Mouse (Mus musculus) G1E-ER4 (cell line): ENCODE measurements around the gene Sumf1. TPM values are rescaled to one million over a fixed set of nuclear protein-coding genes. Genes with fewer than 3 reads are reported as not detected.

Source experiments
- GATA1 ChIP-seq: IDR thresholded peaks from one replicate; pipeline ENCODE4 v1.8.0; 2012; ENCODE audit warnings: low read length, inconsistent platforms
- polyA plus RNA-seq: library from polyadenylated mRNA; stranded (reverse); fragments of >175 nt; gene quantifications from 2 replicates; pipeline ENCODE4 v1.2.3, GENCODE M21; 2012

Gene Sumf1
- polyA plus RNA-seq, 1 experiment, result 36.2 TPM

GRCm38 (mm10) chr6:108140722-108141490, 44.5 kb downstream of the Sumf1 start:
- TF ChIP-seq GATA1, result no peak

- no peak for TF ChIP-seq GATA1
These were observed 48.4 kb downstream of the Sumf1 start for GRCm38 (mm10) chr6:108137031-108137430.

- no peak for TF ChIP-seq GATA1
These were observed 49.1 kb downstream of the Sumf1 start for GRCm38 (mm10) chr6:108136286-108136685.

DNA sequence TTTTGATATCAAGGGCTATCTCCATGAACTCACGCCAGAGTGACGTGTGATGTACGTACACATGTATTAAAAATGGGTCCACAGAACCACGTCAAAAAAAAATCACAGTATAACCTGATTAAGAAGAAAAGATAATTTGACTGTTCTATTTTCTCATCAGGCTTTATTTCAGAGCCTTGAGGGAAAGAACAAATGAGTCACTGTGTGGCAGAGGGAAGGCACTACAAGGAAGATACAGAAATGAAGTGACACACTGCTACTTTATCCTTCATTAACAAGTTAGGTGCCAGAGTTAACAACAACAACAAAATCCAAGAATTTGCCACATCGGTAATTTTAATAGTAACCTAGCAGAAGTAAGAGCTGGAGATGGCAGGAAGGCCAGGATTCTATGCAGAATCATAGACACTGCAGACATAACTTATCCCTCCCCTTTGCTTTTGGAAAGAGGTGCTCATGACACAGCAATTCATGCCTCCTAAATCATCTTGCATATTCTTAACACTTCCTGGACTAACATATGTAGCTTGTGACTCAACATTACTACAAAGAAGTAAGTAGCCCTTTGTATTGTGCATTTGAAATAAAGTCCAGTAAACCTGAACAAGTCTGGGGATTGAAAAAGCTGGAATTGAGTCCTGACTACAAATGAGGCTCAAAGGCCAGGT, 53.0 kb downstream of the Sumf1 start:
- TF ChIP-seq GATA1, result no peak

GRCm38 (mm10) chr6:108130718-108131117, 54.7 kb downstream of the Sumf1 start:
- TF ChIP-seq GATA1, result no peak

DNA sequence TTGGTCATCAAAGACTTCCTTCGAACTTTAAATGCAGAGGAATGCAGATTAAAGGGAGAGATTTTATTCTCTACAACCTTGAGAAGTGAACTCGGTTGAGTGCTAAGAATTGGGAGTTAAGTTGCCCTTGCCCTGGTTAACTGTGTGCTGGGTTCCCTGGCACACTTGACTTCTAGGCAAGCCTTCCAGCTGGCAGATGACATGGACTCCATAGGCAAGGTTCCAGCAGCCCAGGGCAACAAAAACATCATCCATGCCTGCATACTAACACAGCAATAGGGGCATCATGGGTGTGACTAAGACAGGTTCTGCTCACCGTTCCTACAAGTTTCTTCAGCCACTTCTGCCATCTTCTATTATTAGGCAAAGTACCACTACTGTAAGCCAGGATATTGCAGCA, 58.8 kb downstream of the Sumf1 start:
- TF ChIP-seq GATA1, result no peak

DNA sequence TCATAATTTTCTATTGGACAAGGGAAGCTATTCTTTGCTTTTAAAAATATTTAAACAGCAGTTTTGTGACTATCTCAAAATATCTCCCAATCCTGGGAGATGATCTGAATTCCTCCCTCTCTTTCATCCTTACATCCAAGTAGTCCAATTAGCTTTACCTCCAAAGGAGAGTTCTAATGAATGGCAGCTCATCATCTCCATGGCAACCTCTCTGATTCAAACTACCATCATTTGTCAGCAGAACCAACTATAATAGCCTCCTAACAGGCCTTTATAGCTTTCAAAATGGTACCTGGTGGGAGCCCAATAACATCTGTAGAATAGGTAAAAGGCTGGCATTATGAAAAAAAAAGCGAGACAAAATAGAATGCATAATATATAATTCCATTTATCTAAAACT, 59.9 kb downstream of the Sumf1 start:
- TF ChIP-seq GATA1, result no peak

DNA sequence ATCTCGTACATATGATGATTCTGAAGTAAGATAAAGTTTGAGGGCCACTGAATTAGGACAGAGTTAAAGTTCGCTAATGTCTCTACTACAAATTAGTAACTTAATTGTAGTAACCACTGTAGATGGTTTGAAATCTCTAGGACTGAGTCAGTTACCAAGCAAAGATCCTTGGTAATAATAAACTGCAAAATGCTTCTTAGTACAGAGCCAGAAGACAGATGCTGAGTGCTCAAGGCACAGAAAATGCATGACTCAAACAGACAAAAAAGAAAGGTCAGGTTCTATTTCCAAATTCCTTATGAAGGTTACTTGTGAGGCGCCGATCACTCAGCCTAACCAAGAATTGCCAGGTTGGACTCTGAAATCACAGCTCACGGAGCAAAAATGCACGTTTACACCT, 67.5 kb downstream of the Sumf1 start:
- no peak for TF ChIP-seq GATA1

GRCm38 (mm10) chr6:108114971-108115370, 70.4 kb downstream of the Sumf1 start:
- TF ChIP-seq GATA1, result no peak

GRCm38 (mm10) chr6:108111693-108112092, 73.7 kb downstream of the Sumf1 start:
- no peak for TF ChIP-seq GATA1

DNA sequence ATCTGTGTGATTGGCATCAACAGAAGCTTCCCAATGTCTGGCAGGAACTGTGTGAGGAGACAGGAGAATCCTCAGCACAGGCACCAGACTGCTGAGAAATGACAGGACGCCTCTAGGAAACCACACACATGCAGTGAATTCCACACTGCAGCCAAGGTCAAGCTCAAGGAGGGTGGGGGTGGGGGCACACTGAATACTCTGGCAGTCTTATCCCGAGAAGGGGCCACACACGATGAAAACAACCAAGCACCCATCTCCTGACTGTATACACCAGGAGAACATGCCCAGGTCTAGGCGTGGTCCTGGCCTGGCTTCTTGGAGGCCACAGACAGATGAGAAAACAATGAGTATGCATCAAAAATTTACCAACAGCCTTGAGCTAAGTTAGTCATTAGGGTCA, 75.0 kb downstream of the Sumf1 start:
- no peak for TF ChIP-seq GATA1

GRCm38 (mm10) chr6:108107376-108107775, 78.0 kb downstream of the Sumf1 start:
- TF ChIP-seq GATA1, result no peak

GRCm38 (mm10) chr6:108101936-108102830, 83.2 kb downstream of the Sumf1 start:
- no peak for TF ChIP-seq GATA1

- TF ChIP-seq GATA1, result no peak
These were observed 86.5 kb downstream of the Sumf1 start for GRCm38 (mm10) chr6:108098846-108099217.

GRCm38 (mm10) chr6:108098171-108098845, 87.1 kb downstream of the Sumf1 start:
- TF ChIP-seq GATA1, result no peak
